Mouse (Mus musculus): ENCODE data around the gene Grcc10.

GRCm38 (mm10) chr6:124698751-124699150 is 42.4 kb downstream of the Grcc10 start:
- TF ChIP-seq POLR2A (IDR thresholded peaks at IDR 0.05; ENCODE audit: borderline replicate concordance, insufficient read depth, low read length) (no peak), CTCF (IDR thresholded peaks at IDR 0.05; ENCODE audit: borderline replicate concordance, insufficient read depth, low read depth, low read length) (no peak)

Measured in cerebellum, adult 2 months (tissue).